In the genomic region with DNA sequence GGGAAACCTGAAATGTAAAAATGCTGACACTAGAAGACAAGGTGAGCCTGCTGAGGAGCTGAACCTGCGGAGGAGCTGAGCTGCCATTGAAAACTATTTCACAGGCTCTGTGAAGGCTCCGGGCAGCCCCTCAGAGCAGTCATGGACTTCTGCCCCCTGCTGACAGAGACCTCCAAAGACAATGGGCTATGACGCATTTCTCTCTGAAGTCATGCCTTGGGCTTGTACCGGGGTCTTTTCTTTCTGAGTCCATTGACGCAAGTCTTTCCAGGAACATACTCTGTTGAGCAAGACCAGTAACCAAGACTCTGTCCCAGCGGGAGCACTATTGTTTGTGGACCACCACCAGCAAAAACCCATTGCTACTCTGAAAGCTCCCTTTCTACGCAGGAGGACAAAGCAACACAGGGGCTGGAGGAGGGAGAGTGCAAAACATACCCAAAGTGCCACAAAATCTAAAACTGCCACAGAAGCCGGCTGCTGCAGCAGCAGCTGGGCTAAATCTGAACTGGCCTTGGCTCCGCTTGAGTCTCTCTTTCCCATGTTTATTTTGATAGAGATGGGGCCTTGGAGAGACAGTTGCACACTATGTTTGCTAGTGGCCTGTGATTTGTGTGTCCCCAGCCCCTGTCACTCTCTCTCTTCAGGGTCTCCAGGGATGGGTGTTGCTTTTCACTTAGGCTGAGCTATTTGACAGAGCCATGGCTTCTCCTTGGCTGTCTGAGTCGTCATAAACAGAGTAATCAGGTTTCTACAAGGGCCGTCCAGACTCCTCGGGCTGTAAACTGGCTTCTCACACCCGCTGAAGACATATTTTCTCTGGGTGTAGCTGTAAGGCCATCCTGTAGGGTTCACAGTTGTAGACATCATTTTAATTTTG, we compare ENCODE assay signal across 9 mouse cellular contexts.
DNase-seq lines count a peak whose midpoint lies in the region; ATAC-seq lines count a peak whose summit lies in the region.
"Had no signal": no experiment of that assay in that cellular context is flagged by ENCODE, and none has a peak within 500 bp of the region (broad histone marks: within the 10 kb centered on the region; RNA-seq: fewer than 3 reads in every experiment).

No protein-coding gene starts in this region.

- H3K9me3 ChIP-seq in heart, embryonic 12.5 days (replicated peaks): no peaks in the 10 kb centered on the region
- no peaks in the 10 kb centered on the region for H3K9me3 ChIP-seq in neural tube, embryonic 11.5 days (ENCODE audit: control insufficient read depth, low read length)
- no peaks in the 10 kb centered on the region for H3K9me3 ChIP-seq in intestine, embryonic 15.5 days
- no peaks in the 10 kb centered on the region for H3K9me3 ChIP-seq in stomach, embryonic 15.5 days

- H3K36me3 ChIP-seq in heart, embryonic 12.5 days: peaks cover 58% of the 10 kb centered on the region
- H3K36me3 ChIP-seq in neural tube, embryonic 11.5 days (ENCODE audit: control insufficient read depth, insufficient read depth, low read length): no peaks in the 10 kb centered on the region
- no peaks in the 10 kb centered on the region for H3K36me3 ChIP-seq in intestine, embryonic 15.5 days
- no peaks in the 10 kb centered on the region for H3K36me3 ChIP-seq in stomach, embryonic 15.5 days

- DNase-seq in heart, adult 18-20 months: no peak
- DNase-seq in neural tube, embryonic 11.5 days (ENCODE audit: low spot score): peak; percentile 40
- no peak for DNase-seq in neural tube, embryonic 10.5 days (ENCODE audit: extremely low spot score, low spot score)
- no peak for DNase-seq in left cerebral cortex, adult 11 months (ENCODE audit: low spot score)
- no peak for DNase-seq in spleen, adult 12 weeks (ENCODE audit: low spot score)
- DNase-seq: kidney, postnatal 36 days had no signal

- no peak overlapping the region for H3K4me2 ChIP-seq in heart, embryonic 12.5 days
- no peak overlapping the region for H3K4me2 ChIP-seq in neural tube, embryonic 11.5 days (ENCODE audit: low read depth)
- no peak overlapping the region for H3K4me2 ChIP-seq in intestine, embryonic 15.5 days (replicated peaks)
- H3K4me2 ChIP-seq in stomach, embryonic 15.5 days: no peak overlapping the region

- WGBS in heart, embryonic 12.5 days: 59% methylated on average over 13 of the region's 13 CpGs
- whole genome bisulfite sequencing in neural tube, embryonic 11.5 days: 33% methylated on average over 13 of the region's 13 CpGs
- WGBS in intestine, embryonic 15.5 days: 55% methylated on average over 13 of the region's 13 CpGs
- 63% methylated on average over 13 of the region's 13 CpGs for WGBS in stomach, embryonic 15.5 days

- no peak overlapping the region for H3K4me3 ChIP-seq in heart, embryonic 12.5 days
- no peak overlapping the region for H3K4me3 ChIP-seq in neural tube, embryonic 11.5 days (ENCODE audit: low read depth, low read length)
- H3K4me3 ChIP-seq in intestine, embryonic 15.5 days (replicated peaks): no peak overlapping the region
- no peak overlapping the region for H3K4me3 ChIP-seq in stomach, embryonic 15.5 days (replicated peaks)

- peaks cover 61% of the 10 kb centered on the region for H3K4me1 ChIP-seq in heart, embryonic 12.5 days (replicated peaks)
- no peaks in the 10 kb centered on the region for H3K4me1 ChIP-seq in neural tube, embryonic 11.5 days (ENCODE audit: control insufficient read depth, insufficient read depth, low read length)
- peaks cover 14% of the 10 kb centered on the region; the same call in 1 of the 2 replicates for H3K4me1 ChIP-seq in intestine, embryonic 15.5 days (replicated peaks)
- no peaks in the 10 kb centered on the region for H3K4me1 ChIP-seq in stomach, embryonic 15.5 days

- H3K27me3 ChIP-seq in heart, embryonic 12.5 days (replicated peaks): no peaks in the 10 kb centered on the region
- H3K27me3 ChIP-seq in neural tube, embryonic 11.5 days (ENCODE audit: control insufficient read depth, insufficient read depth, low read length): no peaks in the 10 kb centered on the region
- no peaks in the 10 kb centered on the region for H3K27me3 ChIP-seq in intestine, embryonic 15.5 days (replicated peaks)
- H3K27me3 ChIP-seq in stomach, embryonic 15.5 days (replicated peaks): no peaks in the 10 kb centered on the region

- ATAC-seq in heart, embryonic 12.5 days (ENCODE audit: insufficient number of reproducible peaks, low FRiP score): no peak
- no peak for ATAC-seq in neural tube, embryonic 11.5 days (ENCODE audit: insufficient read depth, low FRiP score, low TSS enrichment)
- 0 out of 2 replicates have a peak, but pooled peaks have one; percentile 33 for ATAC-seq in intestine, embryonic 15.5 days
- ATAC-seq in stomach, embryonic 15.5 days (ENCODE audit: insufficient read depth, low FRiP score, low read depth): no peak

- peak overlapping the region; percentile 46; the same call in 1 of the 2 replicates for H3K27ac ChIP-seq in heart, embryonic 12.5 days (ENCODE audit: poor library complexity, severe bottlenecking)
- H3K27ac ChIP-seq in neural tube, embryonic 11.5 days (ENCODE audit: low read depth, low read length): no peak overlapping the region
- no peak overlapping the region for H3K27ac ChIP-seq in intestine, embryonic 15.5 days
- peak overlapping the region; percentile 45 for H3K27ac ChIP-seq in stomach, embryonic 15.5 days

- H3K9ac ChIP-seq in heart, embryonic 12.5 days: no peak overlapping the region
- H3K9ac ChIP-seq in neural tube, embryonic 11.5 days (ENCODE audit: low read length): no peak overlapping the region
- H3K9ac ChIP-seq in intestine, embryonic 15.5 days: no peak overlapping the region
- no peak overlapping the region for H3K9ac ChIP-seq in stomach, embryonic 15.5 days

Comparison
In these comparisons a context has a peak if more than half of its experiments do, and no peak if none do; other contexts are left out.
1. H3K27ac ChIP-seq: peak in heart, embryonic 12.5 days (single experiment) and stomach, embryonic 15.5 days (single experiment); none in neural tube, embryonic 11.5 days (single experiment) and intestine, embryonic 15.5 days (single experiment).